In the genomic region with DNA sequence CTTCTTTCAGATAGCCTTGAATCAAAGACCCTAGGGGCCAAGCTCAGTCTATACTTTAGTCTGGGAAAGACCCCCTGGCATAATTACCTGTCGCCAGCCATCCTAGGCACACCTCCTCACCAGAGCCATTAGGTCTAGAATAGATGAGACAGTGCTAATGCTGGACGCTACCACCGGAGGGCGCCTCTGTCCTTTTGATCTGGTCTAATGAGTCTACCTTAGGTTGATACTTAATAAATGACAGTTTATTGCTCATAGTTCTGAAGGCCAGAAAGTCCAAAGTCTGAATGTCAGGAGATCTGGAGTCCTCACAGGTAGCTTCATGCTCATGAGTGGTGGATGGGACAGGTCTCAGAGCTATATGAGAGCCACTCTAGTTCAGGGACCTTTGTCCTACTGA, we compare ENCODE assay signal across 9 mouse cellular contexts.
DNase-seq lines count a peak whose midpoint lies in the region; ATAC-seq and TF ChIP-seq lines count a peak whose summit lies in the region.
"Had no signal": no experiment of that assay in that cellular context is flagged by ENCODE, and none has a peak within 500 bp of the region (broad histone marks: within the 10 kb centered on the region; RNA-seq: fewer than 3 reads in every experiment).

No protein-coding gene starts in this region.

- no peak overlapping the region for H3K9ac ChIP-seq in kidney, embryonic 16.5 days (replicated peaks; ENCODE audit: low read length)
- H3K9ac ChIP-seq in MEL (ENCODE audit: control insufficient read depth, low read depth, low read length, poor library complexity, severe bottlenecking): no peak overlapping the region

- H3K4me1 ChIP-seq in kidney, embryonic 16.5 days (ENCODE audit: insufficient read depth, low read length): peaks cover 4% of the 10 kb centered on the region; the same call in 1 of the 2 replicates
- H3K4me1 ChIP-seq in MEL (ENCODE audit: control insufficient read depth in 1 of 2, insufficient read depth in 2 of 2, low read length in 2 of 2): no peaks in the 10 kb centered on the region

- no peaks in the 10 kb centered on the region for H3K9me3 ChIP-seq in kidney, embryonic 16.5 days (ENCODE audit: low read length)
- no peaks in the 10 kb centered on the region for H3K9me3 ChIP-seq in MEL (replicated peaks; ENCODE audit: insufficient read depth, low read length)

- H3K36me3 ChIP-seq in kidney, embryonic 16.5 days (ENCODE audit: insufficient read depth, low read length): no peaks in the 10 kb centered on the region
- H3K36me3 ChIP-seq in MEL (ENCODE audit: control insufficient read depth in 1 of 2, insufficient read depth in 2 of 2, low read length in 2 of 2): no peaks in the 10 kb centered on the region

- no peak overlapping the region for H3K27ac ChIP-seq in kidney, embryonic 16.5 days (ENCODE audit: low read length)
- H3K27ac ChIP-seq in MEL (ENCODE audit: control insufficient read depth, low read depth, low read length): no peak overlapping the region

- H3K79me2 ChIP-seq in MEL (ENCODE audit: control insufficient read depth, insufficient read depth, low read length, poor library complexity): no peaks in the 10 kb centered on the region

- peak; percentile 13 for DNase-seq in kidney, adult 11 months
- DNase-seq in B cell, adult 2 months: peak; percentile 70 to 72
- DNase-seq in MEL (ENCODE audit: low read depth, low spot score): peak; percentile 56
- DNase-seq in cerebellum, adult 9-10 months: peak; percentile 45
- DNase-seq in kidney, postnatal 4 days: peak; percentile 72
- DNase-seq in spleen, postnatal 10 days (ENCODE audit: low spot score in 2 of 2): peak; percentile 8 to 67

- H3K4me3 ChIP-seq in kidney, embryonic 16.5 days (ENCODE audit: low read length): no peak overlapping the region
- H3K4me3 ChIP-seq in MEL (ENCODE audit: control insufficient read depth in 1 of 2, insufficient read depth in 1 of 2, low read depth in 2 of 2, low read length in 2 of 2): no peak overlapping the region
- H3K4me3 ChIP-seq: erythroblast, embryonic 14.5 days had no signal

- 24% methylated on average over 4 of the region's 4 CpGs for WGBS in kidney, embryonic 16.5 days

- no peak for ATAC-seq in kidney, embryonic 16.5 days (ENCODE audit: low FRiP score, low TSS enrichment)
- ATAC-seq in megakaryocyte, adult 5-6 weeks (ENCODE audit: poor library complexity, severe bottlenecking): no peak

- H3K4me2 ChIP-seq in kidney, embryonic 16.5 days (replicated peaks; ENCODE audit: low read depth, low read length): no peak overlapping the region

- no peak for TF ChIP-seq EP300 in MEL (IDR thresholded peaks at IDR 0.05; ENCODE audit: low read depth in 1 of 2, low read length in 2 of 2)

- no peak for TF ChIP-seq POLR2A in MEL (IDR thresholded peaks at IDR 0.05; ENCODE audit: control insufficient read depth in 1 of 2, insufficient read depth in 1 of 2, low read depth in 1 of 2, low read length in 2 of 2, poor library complexity in 1 of 2)

- no peaks in the 10 kb centered on the region for H3K27me3 ChIP-seq in kidney, embryonic 16.5 days (ENCODE audit: insufficient read depth, low read length)
- H3K27me3 ChIP-seq in MEL (ENCODE audit: control insufficient read depth in 1 of 2, insufficient read depth in 2 of 2, low read length in 2 of 2): no peaks in the 10 kb centered on the region

- peak; percentile 58 to 75 (median 74) for TF ChIP-seq CTCF in MEL (IDR thresholded peaks at IDR 0.05 in 2 of 3, conservative IDR thresholded peaks at IDR 0.05 in 1 of 3; ENCODE audit: control insufficient read depth in 1 of 3, insufficient read depth in 1 of 3, low read depth in 2 of 3, low read length in 3 of 3, poor library complexity in 1 of 3, severe bottlenecking in 1 of 3)

- peak; percentile 68 for TF ChIP-seq RAD21 in MEL (IDR thresholded peaks at IDR 0.05; ENCODE audit: low read depth, low read length)

TF ChIP-seq in MEL, 35 proteins besides CTCF, POLR2A, EP300 and RAD21:
- peak; percentile 44 for TF ChIP-seq ZC3H11A (IDR thresholded peaks at IDR 0.05; ENCODE audit: low read depth, low read length)
- no peak for TF ChIP-seq UBTF (IDR thresholded peaks at IDR 0.05; ENCODE audit: borderline replicate concordance, insufficient read depth, low read depth, low read length)
- peak; percentile 68 for TF ChIP-seq SMC3 (IDR thresholded peaks at IDR 0.05; ENCODE audit: low read depth, low read length)
- TF ChIP-seq HCFC1 (IDR thresholded peaks at IDR 0.05; ENCODE audit: low read depth, low read length): no peak
- no peak for TF ChIP-seq TAL1 (IDR thresholded peaks at IDR 0.05; ENCODE audit: low read length)
- no peak for TF ChIP-seq MAZ (IDR thresholded peaks at IDR 0.05; ENCODE audit: low read depth, low read length)
- TF ChIP-seq CHD1 (IDR thresholded peaks at IDR 0.05; ENCODE audit: low read depth, low read length): no peak
- no peak for TF ChIP-seq GABPA (IDR thresholded peaks at IDR 0.05; ENCODE audit: low read depth, low read length)
- TF ChIP-seq MXI1 (IDR thresholded peaks at IDR 0.05; ENCODE audit: low read depth, low read length): no peak
- TF ChIP-seq CHD2 (IDR thresholded peaks at IDR 0.05; ENCODE audit: low read length): no peak
- TF ChIP-seq ETS1 (IDR thresholded peaks at IDR 0.05; ENCODE audit: low read depth, low read length): no peak

Comparison
In these comparisons a context has a peak if more than half of its experiments do, and no peak if none do; other contexts are left out.
1. DNase-seq: peak in every context shown above with its lines; median percentile 72 in kidney, postnatal 4 days; 71 in B cell, adult 2 months; 56 in MEL; 45 in cerebellum, adult 9-10 months; 38 in spleen, postnatal 10 days; 13 in kidney, adult 11 months.